Comparison of ENCODE assay signal across 8 mouse cellular contexts in the genomic region with DNA sequence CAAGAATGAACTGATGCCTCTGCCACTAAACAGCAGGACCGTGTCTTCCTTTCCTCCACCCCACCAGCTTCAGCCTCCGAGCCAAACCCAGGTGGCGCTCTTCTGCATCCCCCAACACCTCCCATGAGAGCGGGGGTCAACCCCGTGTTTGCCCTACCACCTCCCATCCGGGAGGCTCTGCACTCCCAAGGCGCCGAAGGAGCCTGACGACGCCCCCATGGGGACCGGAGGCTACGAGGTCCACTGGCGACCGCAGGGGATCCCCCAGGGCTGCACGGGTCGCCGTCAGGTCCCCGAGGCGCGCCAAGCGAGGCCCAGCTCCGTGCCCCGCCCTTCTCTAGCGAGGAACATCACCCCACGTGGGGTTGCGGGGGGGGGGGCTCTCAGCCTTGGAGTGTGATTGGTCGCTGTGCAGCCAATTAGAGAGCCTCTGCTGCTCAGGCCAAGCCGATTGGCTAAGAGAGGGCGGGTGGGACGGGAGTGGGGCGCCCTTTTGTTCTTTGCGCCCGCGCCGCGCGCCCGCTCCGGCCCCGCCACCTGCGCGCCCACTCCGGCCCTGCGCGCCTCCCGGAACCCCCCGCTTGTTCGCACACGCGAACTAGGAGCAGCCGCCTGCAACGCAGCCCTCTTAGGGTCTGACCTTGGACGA. TPM values are rescaled to one million over a fixed set of nuclear protein-coding genes. Genes with fewer than 3 reads are reported as not detected.
DNase-seq lines count a peak whose midpoint lies in the region; ATAC-seq lines count a peak whose summit lies in the region.

No protein-coding gene starts in this region.

- DNase-seq in R1 (ENCODE audit: low read depth, low spot score), result peak; percentile 95
- DNase-seq in cerebellum, postnatal 10 days, result peak; percentile 96 to 97
- DNase-seq in frontal cortex, postnatal 10 days (ENCODE audit: low spot score in 2 of 2), result peak; percentile 76 to 80
- DNase-seq in layer of hippocampus, postnatal 25 days (ENCODE audit: extremely low spot score in 1 of 2, low spot score in 1 of 2), result peak; percentile 58 to 69
- DNase-seq in lung, postnatal 25 days (ENCODE audit: low spot score), result peak; percentile 88
- peak; percentile 93 for DNase-seq in retina, adult 2 months (ENCODE audit: low read depth, low spot score)
- peak; percentile 94 for DNase-seq in thymus, postnatal 25 days

- peaks cover 47% of the 10 kb centered on the region for H3K4me1 ChIP-seq in hindbrain, embryonic 12.5 days

- H3K27me3 ChIP-seq in hindbrain, embryonic 12.5 days, result peaks cover 17% of the 10 kb centered on the region

- peak overlapping the region; percentile 72 for H3K4me2 ChIP-seq in hindbrain, embryonic 12.5 days (replicated peaks)

- no peaks in the 10 kb centered on the region for H3K36me3 ChIP-seq in hindbrain, embryonic 12.5 days

- WGBS in hindbrain, embryonic 12.5 days, result under 1% methylated on average over 51 of the region's 53 CpGs

- H3K9me3 ChIP-seq in hindbrain, embryonic 12.5 days (replicated peaks), result no peaks in the 10 kb centered on the region

- peak overlapping the region; percentile 43 for H3K4me3 ChIP-seq in hindbrain, embryonic 12.5 days

- H3K9ac ChIP-seq in hindbrain, embryonic 12.5 days, result peak overlapping the region; percentile 69

- H3K27ac ChIP-seq in hindbrain, embryonic 12.5 days, result peak overlapping the region; percentile 93

- peak; percentile 95 for ATAC-seq in hindbrain, embryonic 12.5 days (ENCODE audit: low FRiP score)

RNA-seq across cellular contexts. Expression of a gene that starts 43.3 kb away (rescaled TPM):
- 3,608 and 3,685 TPM in 2 replicates for polyA plus RNA-seq in hindbrain, embryonic 12.5 days (2016; fragmentation: Nextera tagmentation; extraction: Ambion mirVana)
- total RNA-seq in layer of hippocampus, postnatal 25 days (2021), result 1,000 to 10,000 TPM; 1,451 to 1,562 TPM

RNA-seq across cellular contexts. Expression of a gene that starts 56.3 kb away (rescaled TPM):
- polyA plus RNA-seq in hindbrain, embryonic 12.5 days (2016; fragmentation: Nextera tagmentation; extraction: Ambion mirVana), result 1.2 and 1.3 TPM in 2 replicates
- under 1 TPM in 1 of 2 experiments, not detected in 1; 0.89 TPM for total RNA-seq in layer of hippocampus, postnatal 25 days (2021)

Comparison
In these comparisons a context has a peak if more than half of its experiments do, and no peak if none do; other contexts are left out.
1. Peak in every context shown above with its lines: DNase-seq, ATAC-seq, H3K4me3 ChIP-seq and H3K27ac ChIP-seq.